12 mouse cellular contexts compared by ENCODE assay signal in the genomic region with DNA sequence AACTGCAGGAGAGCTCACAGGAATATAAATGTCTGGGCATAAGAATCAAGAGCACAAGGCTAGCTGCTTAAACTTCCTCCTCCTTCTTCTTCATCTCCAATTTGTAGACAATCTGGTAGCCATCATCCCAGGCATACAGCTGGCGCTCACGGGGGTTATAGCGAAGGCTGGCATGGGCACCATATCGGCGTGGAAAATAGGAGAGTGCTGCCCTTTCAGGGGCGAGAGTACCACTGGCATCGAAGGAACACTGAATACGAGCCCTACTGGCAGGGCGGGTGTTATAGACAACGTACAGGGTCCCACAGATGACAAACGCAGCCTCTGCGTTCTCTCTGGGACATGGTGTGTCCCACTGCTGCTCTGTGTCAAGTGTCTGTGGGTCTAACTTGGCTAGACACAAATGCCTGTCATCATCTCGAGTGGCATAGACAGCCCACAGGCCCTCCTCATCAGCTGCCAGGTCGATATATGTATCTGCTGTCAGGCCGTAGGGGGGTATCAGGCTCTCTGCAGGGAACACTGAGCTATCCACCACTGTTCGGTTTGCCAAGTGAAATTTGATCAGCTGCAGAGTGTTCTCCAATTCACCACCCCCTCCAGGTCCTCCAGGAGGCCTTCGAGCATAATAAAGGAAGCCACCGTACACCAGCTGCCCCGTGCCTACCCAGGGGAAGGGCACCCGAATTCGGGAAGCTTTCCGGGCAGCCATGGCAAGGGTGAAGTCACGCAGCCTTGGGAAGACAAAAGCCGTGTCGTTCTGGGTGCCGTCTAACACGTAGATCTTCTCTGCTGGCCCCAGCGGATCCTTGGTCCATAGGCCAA. TPM values are rescaled to one million over a fixed set of nuclear protein-coding genes. Genes with fewer than 3 reads are reported as not detected.
A peak's percentile ranks its signal among the peaks of the same experiment; 100 is the strongest.
DNase-seq lines count a peak whose midpoint lies in the region; ATAC-seq and TF ChIP-seq lines count a peak whose summit lies in the region.
"Had no signal": no experiment of that assay in that cellular context is flagged by ENCODE, and none has a peak within 500 bp of the region (broad histone marks: within the 10 kb centered on the region; RNA-seq: fewer than 3 reads in every experiment).

No protein-coding gene starts in this region.

- no peak for DNase-seq in forebrain, embryonic 10.5 days (ENCODE audit: extremely low spot score, low spot score)
- no peak for DNase-seq in forebrain, embryonic 11.5 days (ENCODE audit: low spot score)
- DNase-seq in layer of hippocampus, adult 2 months (ENCODE audit: low spot score in 2 of 2) = no peak
- DNase-seq in layer of hippocampus, postnatal 10 days (ENCODE audit: low spot score in 2 of 2) = no peak
- DNase-seq in natural killer cell, adult 2 months (ENCODE audit: low spot score in 2 of 2) = no peak

- WGBS in forebrain, embryonic 10.5 days = 84% methylated on average over 28 of the region's 28 CpGs
- 81% methylated on average over 28 of the region's 28 CpGs for WGBS in forebrain, embryonic 11.5 days
- WGBS in hindbrain, embryonic 13.5 days = 63% methylated on average over 28 of the region's 28 CpGs
- 66% methylated on average over 28 of the region's 28 CpGs for WGBS in neural tube, embryonic 14.5 days
- 79% methylated on average over 28 of the region's 28 CpGs for WGBS in midbrain, embryonic 15.5 days

- TF ChIP-seq CTCF in layer of hippocampus, adult 2 months (conservative IDR thresholded peaks at IDR 0.05) = no peak

- H3K36me3 ChIP-seq in forebrain, embryonic 10.5 days (replicated peaks) = peaks cover 8% of the 10 kb centered on the region
- no peaks in the 10 kb centered on the region for H3K36me3 ChIP-seq in forebrain, embryonic 11.5 days (ENCODE audit: control insufficient read depth, insufficient read depth, low read length)
- no peaks in the 10 kb centered on the region for H3K36me3 ChIP-seq in hindbrain, embryonic 13.5 days
- no peaks in the 10 kb centered on the region for H3K36me3 ChIP-seq in neural tube, embryonic 14.5 days (ENCODE audit: control insufficient read depth, insufficient read depth, low read length)
- no peaks in the 10 kb centered on the region for H3K36me3 ChIP-seq in midbrain, embryonic 15.5 days (replicated peaks)

- no peaks in the 10 kb centered on the region for H3K9me3 ChIP-seq in forebrain, embryonic 10.5 days
- no peaks in the 10 kb centered on the region for H3K9me3 ChIP-seq in forebrain, embryonic 11.5 days (ENCODE audit: control insufficient read depth, low read length)
- H3K9me3 ChIP-seq in hindbrain, embryonic 13.5 days = no peaks in the 10 kb centered on the region
- H3K9me3 ChIP-seq in neural tube, embryonic 14.5 days (ENCODE audit: control insufficient read depth, low read length) = no peaks in the 10 kb centered on the region
- no peaks in the 10 kb centered on the region for H3K9me3 ChIP-seq in midbrain, embryonic 15.5 days

- peaks cover 45% of the 10 kb centered on the region for H3K27me3 ChIP-seq in forebrain, embryonic 10.5 days (ENCODE audit: poor library complexity, severe bottlenecking)
- H3K27me3 ChIP-seq in forebrain, embryonic 11.5 days (ENCODE audit: control insufficient read depth, insufficient read depth, low read length) = no peaks in the 10 kb centered on the region
- H3K27me3 ChIP-seq in hindbrain, embryonic 13.5 days = no peaks in the 10 kb centered on the region
- no peaks in the 10 kb centered on the region for H3K27me3 ChIP-seq in neural tube, embryonic 14.5 days (ENCODE audit: control insufficient read depth, insufficient read depth, low read length)
- no peaks in the 10 kb centered on the region for H3K27me3 ChIP-seq in midbrain, embryonic 15.5 days (replicated peaks)

- peak overlapping the region; percentile 89 for H3K27ac ChIP-seq in forebrain, embryonic 10.5 days
- H3K27ac ChIP-seq in forebrain, embryonic 11.5 days (ENCODE audit: low read depth, low read length) = no peak overlapping the region
- H3K27ac ChIP-seq in layer of hippocampus, adult 2 months = peak overlapping the region; percentile 36; the same call in 1 of the 2 replicates
- peak overlapping the region; percentile 82; the same call in 1 of the 2 replicates for H3K27ac ChIP-seq in hindbrain, embryonic 13.5 days
- H3K27ac ChIP-seq in neural tube, embryonic 14.5 days (ENCODE audit: low read depth, low read length) = no peak overlapping the region
- no peak overlapping the region for H3K27ac ChIP-seq in midbrain, embryonic 15.5 days

- H3K4me2 ChIP-seq in forebrain, embryonic 11.5 days (ENCODE audit: low read depth, low read length, severe bottlenecking) = no peak overlapping the region
- 0 out of 2 replicates have a peak overlapping the region, but pooled peaks have one; percentile 52 for H3K4me2 ChIP-seq in hindbrain, embryonic 13.5 days
- H3K4me2 ChIP-seq in neural tube, embryonic 14.5 days (ENCODE audit: low read depth, low read length) = peak overlapping the region; percentile 45; the same call in 1 of the 2 replicates
- no peak overlapping the region for H3K4me2 ChIP-seq in midbrain, embryonic 15.5 days

- ATAC-seq in forebrain, embryonic 11.5 days (replicated peaks; ENCODE audit: low FRiP score) = no peak
- no peak for ATAC-seq in hindbrain, embryonic 13.5 days (ENCODE audit: low FRiP score)
- no peak for ATAC-seq in neural tube, embryonic 14.5 days (ENCODE audit: low read depth)
- ATAC-seq in midbrain, embryonic 15.5 days (replicated peaks) = no peak
- ATAC-seq: forebrain, embryonic 16.5 days had no signal

- H3K4me1 ChIP-seq in forebrain, embryonic 10.5 days = peaks cover 80% of the 10 kb centered on the region
- peaks cover 28% of the 10 kb centered on the region for H3K4me1 ChIP-seq in forebrain, embryonic 11.5 days (replicated peaks; ENCODE audit: control insufficient read depth, insufficient read depth, low read length)
- H3K4me1 ChIP-seq in hindbrain, embryonic 13.5 days (replicated peaks) = peaks cover 62% of the 10 kb centered on the region
- H3K4me1 ChIP-seq in neural tube, embryonic 14.5 days (ENCODE audit: control insufficient read depth, insufficient read depth, low read length) = peaks cover 25% of the 10 kb centered on the region
- H3K4me1 ChIP-seq in midbrain, embryonic 15.5 days = peaks cover 46% of the 10 kb centered on the region

- H3K4me3 ChIP-seq in forebrain, embryonic 10.5 days = no peak overlapping the region
- no peak overlapping the region for H3K4me3 ChIP-seq in forebrain, embryonic 11.5 days (ENCODE audit: low read depth, low read length)
- H3K4me3 ChIP-seq in layer of hippocampus, adult 2 months = no peak overlapping the region
- no peak overlapping the region for H3K4me3 ChIP-seq in hindbrain, embryonic 13.5 days
- H3K4me3 ChIP-seq in neural tube, embryonic 14.5 days (ENCODE audit: low read depth, low read length) = no peak overlapping the region
- H3K4me3 ChIP-seq in midbrain, embryonic 15.5 days = no peak overlapping the region

- H3K9ac ChIP-seq in forebrain, embryonic 11.5 days (ENCODE audit: low read length) = no peak overlapping the region
- H3K9ac ChIP-seq in hindbrain, embryonic 13.5 days = peak overlapping the region; percentile 19; the same call in 1 of the 2 replicates
- H3K9ac ChIP-seq in neural tube, embryonic 14.5 days (replicated peaks; ENCODE audit: low read depth, low read length) = no peak overlapping the region
- no peak overlapping the region for H3K9ac ChIP-seq in midbrain, embryonic 15.5 days

RNA-seq across cellular contexts. Expression of gene Olfml3, which starts 1.8 kb away (rescaled TPM):
- polyA plus RNA-seq in forebrain, embryonic 10.5 days (2016; fragmentation: Nextera tagmentation; extraction: Ambion mirVana) = 5.6 and 5.8 TPM in 2 replicates
- 6.4 and 8.7 TPM in 2 replicates for polyA plus RNA-seq in forebrain, embryonic 11.5 days (2014; fragmentation: Nextera tagmentation; extraction: Ambion mirVana)
- 10 to 100 TPM; 13.6 to 14.2 TPM for total RNA-seq in layer of hippocampus, adult 2 months (2021)
- 10 to 100 TPM; 10.1 to 11.4 TPM for total RNA-seq in layer of hippocampus, postnatal 10 days (2021)
- 7.3 and 8.7 TPM in 2 replicates for polyA plus RNA-seq in hindbrain, embryonic 13.5 days (2015; fragmentation: Nextera tagmentation; extraction: Ambion mirVana)
- polyA plus RNA-seq in neural tube, embryonic 14.5 days (2014; fragmentation: Nextera tagmentation; extraction: Ambion mirVana) = 3.3 and 15.7 TPM in 2 replicates
- 4.8 and 6.5 TPM in 2 replicates for polyA plus RNA-seq in midbrain, embryonic 15.5 days (2015; fragmentation: Nextera tagmentation; extraction: Ambion mirVana)

RNA-seq across cellular contexts. Expression of gene Gm10964, which starts 3.2 kb away (rescaled TPM):
- polyA plus RNA-seq in forebrain, embryonic 10.5 days (2016; fragmentation: Nextera tagmentation; extraction: Ambion mirVana) = not detected in 2 replicates
- not detected in 2 replicates for polyA plus RNA-seq in forebrain, embryonic 11.5 days (2014; fragmentation: Nextera tagmentation; extraction: Ambion mirVana)
- total RNA-seq in layer of hippocampus, adult 2 months (2021) = not detected
- total RNA-seq in layer of hippocampus, postnatal 10 days (2021) = not detected
- not detected in 2 replicates for polyA plus RNA-seq in hindbrain, embryonic 13.5 days (2015; fragmentation: Nextera tagmentation; extraction: Ambion mirVana)
- not detected in 2 replicates for polyA plus RNA-seq in neural tube, embryonic 14.5 days (2014; fragmentation: Nextera tagmentation; extraction: Ambion mirVana)
- polyA plus RNA-seq in midbrain, embryonic 15.5 days (2015; fragmentation: Nextera tagmentation; extraction: Ambion mirVana) = not detected in 2 replicates
- total RNA-seq: megakaryocyte progenitor cell, adult 5-6 weeks had no signal
- polyA plus RNA-seq: forebrain, embryonic 16.5 days; large intestine, adult 2 months; urinary bladder, adult 2 months had no signal

RNA-seq across cellular contexts. Expression of gene Hipk1, which starts 55.4 kb away (rescaled TPM):
- 9.9 and 10.4 TPM in 2 replicates for polyA plus RNA-seq in forebrain, embryonic 10.5 days (2016; fragmentation: Nextera tagmentation; extraction: Ambion mirVana)
- 17.2 and 17.6 TPM in 2 replicates for polyA plus RNA-seq in forebrain, embryonic 11.5 days (2014; fragmentation: Nextera tagmentation; extraction: Ambion mirVana)
- total RNA-seq in layer of hippocampus, adult 2 months (2021) = 100 to 1,000 TPM; 128 to 134 TPM
- 10 to 100 TPM; 68.1 to 77.3 TPM for total RNA-seq in layer of hippocampus, postnatal 10 days (2021)
- polyA plus RNA-seq in hindbrain, embryonic 13.5 days (2015; fragmentation: Nextera tagmentation; extraction: Ambion mirVana) = 11.8 and 13.3 TPM in 2 replicates
- polyA plus RNA-seq in neural tube, embryonic 14.5 days (2014; fragmentation: Nextera tagmentation; extraction: Ambion mirVana) = 17.9 and 18.5 TPM in 2 replicates
- 13.0 and 13.2 TPM in 2 replicates for polyA plus RNA-seq in midbrain, embryonic 15.5 days (2015; fragmentation: Nextera tagmentation; extraction: Ambion mirVana)

Comparison
In these comparisons a context has a peak if more than half of its experiments do, and no peak if none do; other contexts are left out.
1. H3K27ac ChIP-seq: peak in forebrain, embryonic 10.5 days (single experiment), layer of hippocampus, adult 2 months (single experiment) and hindbrain, embryonic 13.5 days (single experiment); none in forebrain, embryonic 11.5 days (single experiment), neural tube, embryonic 14.5 days (single experiment) and midbrain, embryonic 15.5 days (single experiment).
2. H3K4me2 ChIP-seq: peak in hindbrain, embryonic 13.5 days (single experiment) and neural tube, embryonic 14.5 days (single experiment); none in forebrain, embryonic 11.5 days (single experiment) and midbrain, embryonic 15.5 days (single experiment).